10 mouse cellular contexts compared by ENCODE assay signal in the genomic region with DNA sequence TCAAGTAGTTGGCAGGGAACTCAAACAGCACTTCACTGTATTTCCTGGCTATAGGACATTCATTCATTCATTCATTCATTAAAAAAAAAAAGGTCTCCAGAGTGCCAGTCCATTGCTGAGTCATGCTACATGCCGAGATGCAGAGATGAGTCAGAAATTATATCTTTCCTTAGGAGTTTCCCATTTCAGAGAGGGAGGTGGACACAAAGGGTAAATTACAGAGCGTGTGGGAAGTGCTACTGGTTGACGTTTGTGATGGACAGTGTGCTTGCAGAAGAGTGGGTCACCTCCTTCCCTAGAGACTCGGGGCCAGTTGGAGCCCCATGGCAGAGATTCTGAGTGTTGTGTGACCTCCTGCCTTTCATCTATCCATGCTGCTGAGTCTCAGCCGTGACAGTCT. TPM values are rescaled to one million over a fixed set of nuclear protein-coding genes. Genes with fewer than 3 reads are reported as not detected.
DNase-seq lines count a peak whose midpoint lies in the region; ATAC-seq and TF ChIP-seq lines count a peak whose summit lies in the region.
"Had no signal": no experiment of that assay in that cellular context is flagged by ENCODE, and none has a peak within 500 bp of the region (broad histone marks: within the 10 kb centered on the region; RNA-seq: fewer than 3 reads in every experiment).

No protein-coding gene starts in this region.

- H3K36me3 ChIP-seq in ES-Bruce4 (ENCODE audit: control insufficient read depth, insufficient read depth, low read length, poor library complexity, severe bottlenecking), result no peaks in the 10 kb centered on the region
- H3K36me3 ChIP-seq in forebrain, postnatal 0 days (ENCODE audit: insufficient read depth), result no peaks in the 10 kb centered on the region
- no peaks in the 10 kb centered on the region for H3K36me3 ChIP-seq in midbrain, embryonic 12.5 days
- H3K36me3 ChIP-seq: G1E had no signal

- TF ChIP-seq POLR2A in ES-Bruce4 (IDR thresholded peaks at IDR 0.05; ENCODE audit: insufficient read depth, low read length), result no peak

- H3K27ac ChIP-seq in gastrocnemius, adult 2 months, result no peak overlapping the region
- H3K27ac ChIP-seq in ES-Bruce4 (ENCODE audit: insufficient read depth, low read length), result no peak overlapping the region
- H3K27ac ChIP-seq in forebrain, postnatal 0 days (ENCODE audit: low read depth, low read length), result no peak overlapping the region
- no peak overlapping the region for H3K27ac ChIP-seq in midbrain, embryonic 12.5 days (replicated peaks)

- H3K9ac ChIP-seq in ES-Bruce4 (ENCODE audit: low read depth, poor library complexity, severe bottlenecking), result 0 out of 2 replicates have a peak overlapping the region, but pooled peaks have one; percentile 100
- no peak overlapping the region for H3K9ac ChIP-seq in forebrain, postnatal 0 days
- no peak overlapping the region for H3K9ac ChIP-seq in midbrain, embryonic 12.5 days (replicated peaks)

- intact Hi-C loops in gastrocnemius, adult 2 months (cut with DNase I), result loop anchor here (5.0 to 10.0 kb wide), 2 partner anchors 140 to 498 kb away; a partner anchor contains a TSS
- intact Hi-C loops in gastrocnemius, postnatal 14 days (cut with DNase I; ENCODE audit: low total_unique reads), result loop anchor here (10.0 kb wide), 1 partner anchor 68 kb away; a partner anchor contains a TSS

- no peaks in the 10 kb centered on the region for H3K27me3 ChIP-seq in ES-Bruce4 (ENCODE audit: control insufficient read depth, insufficient read depth, low read length, poor library complexity, severe bottlenecking)
- no peaks in the 10 kb centered on the region for H3K27me3 ChIP-seq in forebrain, postnatal 0 days (ENCODE audit: insufficient read depth, low read length)
- no peaks in the 10 kb centered on the region for H3K27me3 ChIP-seq in midbrain, embryonic 12.5 days

- H3K4me3 ChIP-seq in gastrocnemius, adult 2 months, result no peak overlapping the region
- H3K4me3 ChIP-seq in ES-Bruce4 (ENCODE audit: low read depth, low read length), result no peak overlapping the region
- no peak overlapping the region for H3K4me3 ChIP-seq in forebrain, postnatal 0 days (ENCODE audit: low read depth, low read length)
- peak overlapping the region; percentile 14; the same call in 1 of the 2 replicates for H3K4me3 ChIP-seq in midbrain, embryonic 12.5 days

- no peak for TF ChIP-seq EP300 in ES-Bruce4 (IDR thresholded peaks at IDR 0.05; ENCODE audit: insufficient read depth, low read depth, low read length)

- peak overlapping the region; percentile 85 for H3K4me2 ChIP-seq in forebrain, postnatal 0 days (ENCODE audit: low read depth)
- H3K4me2 ChIP-seq in midbrain, embryonic 12.5 days (replicated peaks), result peak overlapping the region; percentile 73

- DNase-seq in gastrocnemius, adult 2 months, result peak; percentile 44
- DNase-seq in gastrocnemius, postnatal 14 days, result no peak
- DNase-seq in forebrain, postnatal 0 days, result no peak
- no peak for DNase-seq in cerebellum, postnatal 25 days
- DNase-seq in layer of hippocampus, postnatal 14 days (ENCODE audit: low spot score in 2 of 2), result no peak
- DNase-seq: cerebellum, adult 9-11 months had no signal

- peaks cover 16% of the 10 kb centered on the region for H3K4me1 ChIP-seq in ES-Bruce4 (ENCODE audit: control insufficient read depth, insufficient read depth, low read length)
- H3K4me1 ChIP-seq in forebrain, postnatal 0 days (ENCODE audit: insufficient read depth), result peaks cover 32% of the 10 kb centered on the region
- peaks cover 69% of the 10 kb centered on the region for H3K4me1 ChIP-seq in midbrain, embryonic 12.5 days

- no peak for ATAC-seq in forebrain, postnatal 0 days
- ATAC-seq in midbrain, embryonic 12.5 days (ENCODE audit: low FRiP score, low read depth), result no peak
- no peak for ATAC-seq in monocyte, adult 5-6 weeks (replicated peaks; ENCODE audit: insufficient number of reproducible peaks, low FRiP score, low TSS enrichment, poor library complexity, severe bottlenecking)

- TF ChIP-seq CTCF in gastrocnemius, adult 2 months (IDR thresholded peaks at IDR 0.05), result no peak
- TF ChIP-seq CTCF in ES-Bruce4 (IDR thresholded peaks at IDR 0.05; ENCODE audit: low read depth, low read length), result no peak
- TF ChIP-seq CTCF in forebrain, postnatal 0 days (IDR thresholded peaks at IDR 0.05; ENCODE audit: low read depth), result no peak

- 33% methylated on average over 5 of the region's 5 CpGs for WGBS in forebrain, postnatal 0 days
- WGBS in midbrain, embryonic 12.5 days, result 35% methylated on average over 5 of the region's 5 CpGs

- H3K9me3 ChIP-seq in ES-Bruce4 (replicated peaks; ENCODE audit: control insufficient read depth, insufficient read depth, low read length, poor library complexity, severe bottlenecking), result no peaks in the 10 kb centered on the region
- H3K9me3 ChIP-seq in forebrain, postnatal 0 days (ENCODE audit: low read length), result no peaks in the 10 kb centered on the region
- no peaks in the 10 kb centered on the region for H3K9me3 ChIP-seq in midbrain, embryonic 12.5 days

RNA-seq across cellular contexts. Expression of a gene that starts 2.6 kb away (rescaled TPM):
- 10 to 100 TPM; 13.9 to 20.1 TPM for total RNA-seq in gastrocnemius, adult 2 months (2021)
- total RNA-seq in gastrocnemius, postnatal 14 days (2021), result 10 to 100 TPM; 12.7 to 17.8 TPM
- polyA plus RNA-seq in ES-Bruce4 (2011; ENCODE audit: insufficient read depth, insufficient read length, low read depth, missing spikeins), result 29.2 and 34.9 TPM in 2 replicates
- 51.1 and 52.9 TPM in 2 replicates for total RNA-seq in forebrain, postnatal 0 days (2014; rRNA removed)
- polyA plus RNA-seq in forebrain, postnatal 0 days (2015; fragmentation: Nextera tagmentation; extraction: Ambion mirVana), result 36.3 and 43.8 TPM in 2 replicates
- 65.5 and 68.0 TPM in 2 replicates for polyA plus RNA-seq in midbrain, embryonic 12.5 days (2016; fragmentation: Nextera tagmentation; extraction: Ambion mirVana)
- 2.0 to 6.0 TPM (median 2.3 TPM) in 3 replicates for total RNA-seq in monocyte, adult 5-6 weeks (2017)
- 10 to 100 TPM; 30.6 to 32.7 TPM for total RNA-seq in layer of hippocampus, postnatal 14 days (2021)
- polyA plus RNA-seq: G1E had no signal

RNA-seq across cellular contexts. Expression of a gene that starts 42.6 kb away (rescaled TPM):
- under 1 TPM; 0.38 to 0.98 TPM for total RNA-seq in gastrocnemius, adult 2 months (2021)
- 1 to 10 TPM; 1.0 to 1.1 TPM for total RNA-seq in gastrocnemius, postnatal 14 days (2021)
- 158 and 167 TPM in 2 replicates for polyA plus RNA-seq in ES-Bruce4 (2011; ENCODE audit: insufficient read depth, insufficient read length, low read depth, missing spikeins)
- 331 and 345 TPM in 2 replicates for total RNA-seq in forebrain, postnatal 0 days (2014; rRNA removed)
- polyA plus RNA-seq in forebrain, postnatal 0 days (2015; fragmentation: Nextera tagmentation; extraction: Ambion mirVana), result 189 and 202 TPM in 2 replicates
- polyA plus RNA-seq in midbrain, embryonic 12.5 days (2016; fragmentation: Nextera tagmentation; extraction: Ambion mirVana), result 268 and 311 TPM in 2 replicates
- 0.48 TPM in 1 of 3 replicates, not detected in the others for total RNA-seq in monocyte, adult 5-6 weeks (2017)
- 100 to 1,000 TPM; 138 to 147 TPM for total RNA-seq in layer of hippocampus, postnatal 14 days (2021)
- total RNA-seq: G1E had no signal
- polyA plus RNA-seq: G1E had no signal

Comparison
In these comparisons a context has a peak if more than half of its experiments do, and no peak if none do; other contexts are left out.
1. RNA of a gene that starts 42.6 kb away (total RNA-seq): 331 to 345 TPM in forebrain, postnatal 0 days and 138 to 147 TPM in layer of hippocampus, postnatal 14 days; 1.0 to 1.1 TPM in gastrocnemius, postnatal 14 days, 0.38 to 0.98 TPM in gastrocnemius, adult 2 months and 0.48 TPM in monocyte, adult 5-6 weeks; every median in the first group is over 10 times any median in the second.